In genomic region chr11:102393238-102393634, GRCm38 (mm10) we compare ENCODE assay signal across 8 mouse cellular contexts. TPM values are rescaled to one million over a fixed set of nuclear protein-coding genes. Genes with fewer than 3 reads are reported as not detected.
DNase-seq lines count a peak whose midpoint lies in the region; ATAC-seq and TF ChIP-seq lines count a peak whose summit lies in the region.

Gene Rundc3a (plus strand): TSS chr11:102393403.

- peak within 1 kb of the TSS; percentile 54 for H3K4me3 ChIP-seq in erythroblast, embryonic 14.5 days (replicated peaks)
- H3K4me3 ChIP-seq in heart, embryonic 12.5 days: peak within 1 kb of the TSS; percentile 41
- peak within 1 kb of the TSS; percentile 47 for H3K4me3 ChIP-seq in kidney, embryonic 15.5 days (replicated peaks)
- H3K4me3 ChIP-seq in limb, embryonic 15.5 days: peak within 1 kb of the TSS; percentile 42
- H3K4me3 ChIP-seq in midbrain, postnatal 0 days (ENCODE audit: low read depth, low read length): peak within 1 kb of the TSS; percentile 84

- peak within 1 kb of the TSS; percentile 89 for H3K4me2 ChIP-seq in heart, embryonic 12.5 days
- peak within 1 kb of the TSS; percentile 95 for H3K4me2 ChIP-seq in kidney, embryonic 15.5 days
- H3K4me2 ChIP-seq in limb, embryonic 15.5 days: peak within 1 kb of the TSS; percentile 94
- peak within 1 kb of the TSS; percentile 96 for H3K4me2 ChIP-seq in midbrain, postnatal 0 days (ENCODE audit: low read depth, low read length, poor library complexity, severe bottlenecking)

- H3K4me1 ChIP-seq in erythroblast, embryonic 14.5 days (ENCODE audit: control insufficient read depth): peaks cover 44% of the 10 kb centered on the region
- peaks cover 24% of the 10 kb centered on the region for H3K4me1 ChIP-seq in heart, embryonic 12.5 days (replicated peaks)
- peaks cover 25% of the 10 kb centered on the region for H3K4me1 ChIP-seq in kidney, embryonic 15.5 days
- H3K4me1 ChIP-seq in limb, embryonic 15.5 days: peaks cover 21% of the 10 kb centered on the region
- H3K4me1 ChIP-seq in midbrain, postnatal 0 days (ENCODE audit: insufficient read depth, low read length): peaks cover 23% of the 10 kb centered on the region

- no peak for TF ChIP-seq CTCF in midbrain, postnatal 0 days (IDR thresholded peaks at IDR 0.05)

- DNase-seq in embryo, embryonic 9.5 days (ENCODE audit: extremely low spot score): peak; percentile 96
- peak; percentile 96 for DNase-seq in midbrain, postnatal 0 days (ENCODE audit: low spot score)
- peak; percentile 75 to 91 for DNase-seq in spleen, postnatal 4 days (ENCODE audit: low spot score in 2 of 2)

- H3K27ac ChIP-seq in heart, embryonic 12.5 days (ENCODE audit: poor library complexity, severe bottlenecking): no peak within 1 kb of the TSS
- H3K27ac ChIP-seq in kidney, embryonic 15.5 days: peak within 1 kb of the TSS; percentile 27; the same call in 1 of the 2 replicates
- H3K27ac ChIP-seq in limb, embryonic 15.5 days: no peak within 1 kb of the TSS
- peak within 1 kb of the TSS; percentile 98 for H3K27ac ChIP-seq in midbrain, postnatal 0 days (ENCODE audit: low read depth, low read length)

- WGBS in heart, embryonic 12.5 days: under 1% methylated on average over 32 of the region's 34 CpGs
- under 1% methylated on average over 34 of the region's 34 CpGs for WGBS in kidney, embryonic 15.5 days
- WGBS in limb, embryonic 15.5 days: 1% methylated on average over 33 of the region's 34 CpGs
- WGBS in midbrain, postnatal 0 days: 4% methylated on average over 30 of the region's 34 CpGs

- no peaks in the 10 kb centered on the region for H3K36me3 ChIP-seq in erythroblast, embryonic 14.5 days (ENCODE audit: control insufficient read depth)
- no peaks in the 10 kb centered on the region for H3K36me3 ChIP-seq in heart, embryonic 12.5 days
- H3K36me3 ChIP-seq in kidney, embryonic 15.5 days: no peaks in the 10 kb centered on the region
- no peaks in the 10 kb centered on the region for H3K36me3 ChIP-seq in limb, embryonic 15.5 days
- peaks cover under 1% of the 10 kb centered on the region; the same call in 1 of the 2 replicates for H3K36me3 ChIP-seq in midbrain, postnatal 0 days (ENCODE audit: insufficient read depth, low read length)

- H3K9me3 ChIP-seq in erythroblast, embryonic 14.5 days (ENCODE audit: control insufficient read depth, low read length): no peaks in the 10 kb centered on the region; the same call in 1 of the 2 replicates
- no peaks in the 10 kb centered on the region for H3K9me3 ChIP-seq in heart, embryonic 12.5 days (replicated peaks)
- no peaks in the 10 kb centered on the region for H3K9me3 ChIP-seq in kidney, embryonic 15.5 days (replicated peaks)
- H3K9me3 ChIP-seq in limb, embryonic 15.5 days: no peaks in the 10 kb centered on the region
- no peaks in the 10 kb centered on the region for H3K9me3 ChIP-seq in midbrain, postnatal 0 days (ENCODE audit: low read length)

- ATAC-seq in erythroblast, adult 5-6 weeks (replicated peaks; ENCODE audit: low FRiP score, poor library complexity, severe bottlenecking): no peak
- peak; percentile 81 for ATAC-seq in heart, embryonic 12.5 days (ENCODE audit: insufficient number of reproducible peaks, low FRiP score)
- ATAC-seq in kidney, embryonic 15.5 days (replicated peaks; ENCODE audit: low FRiP score): peak; percentile 83
- ATAC-seq in limb, embryonic 15.5 days (ENCODE audit: insufficient number of reproducible peaks, low FRiP score, low TSS enrichment, low read depth): peak; percentile 52
- ATAC-seq in midbrain, postnatal 0 days (ENCODE audit: low FRiP score): peak; percentile 91

- H3K27me3 ChIP-seq in erythroblast, embryonic 14.5 days (ENCODE audit: control insufficient read depth): peaks cover 94% of the 10 kb centered on the region
- H3K27me3 ChIP-seq in heart, embryonic 12.5 days (replicated peaks): peaks cover 39% of the 10 kb centered on the region
- H3K27me3 ChIP-seq in kidney, embryonic 15.5 days: peaks cover 50% of the 10 kb centered on the region
- H3K27me3 ChIP-seq in limb, embryonic 15.5 days: peaks cover 39% of the 10 kb centered on the region
- H3K27me3 ChIP-seq in midbrain, postnatal 0 days (ENCODE audit: insufficient read depth, low read length): no peaks in the 10 kb centered on the region

- H3K9ac ChIP-seq in heart, embryonic 12.5 days: peak within 1 kb of the TSS; percentile 49; the same call in 1 of the 2 replicates
- H3K9ac ChIP-seq in kidney, embryonic 15.5 days: peak within 1 kb of the TSS; percentile 36; the same call in 1 of the 2 replicates
- H3K9ac ChIP-seq in limb, embryonic 15.5 days: no peak within 1 kb of the TSS
- peak within 1 kb of the TSS; percentile 95 for H3K9ac ChIP-seq in midbrain, postnatal 0 days (replicated peaks; ENCODE audit: low read length, poor library complexity, severe bottlenecking)

RNA-seq across cellular contexts. Expression of gene Rundc3a, which starts in this region (rescaled TPM):
- 1.8 and 2.1 TPM in 2 replicates for polyA plus RNA-seq in erythroblast, embryonic 14.5 days (2012)
- 3.1 TPM in 1 of 2 replicates, not detected in the other for total RNA-seq in erythroblast, adult 5-6 weeks (2015; ENCODE audit: low replicate concordance)
- 2.7 and 7.5 TPM in 2 replicates for total RNA-seq in erythroblast, adult 5-6 weeks (2017; ENCODE audit: low replicate concordance)
- 1.7 and 1.8 TPM in 2 replicates for polyA plus RNA-seq in heart, embryonic 12.5 days (2016; fragmentation: Nextera tagmentation; extraction: Ambion mirVana)
- 2.5 and 4.9 TPM in 2 replicates for polyA plus RNA-seq in kidney, embryonic 15.5 days (2015; fragmentation: Nextera tagmentation; extraction: Ambion mirVana)
- 1.2 and 1.6 TPM in 2 replicates for polyA plus RNA-seq in limb, embryonic 15.5 days (2015; fragmentation: Nextera tagmentation; extraction: Ambion mirVana)
- 379 and 397 TPM in 2 replicates for total RNA-seq in midbrain, postnatal 0 days (2014; rRNA removed)
- 127 and 133 TPM in 2 replicates for polyA plus RNA-seq in midbrain, postnatal 0 days (2015; fragmentation: Nextera tagmentation; extraction: Ambion mirVana)

Comparison
In these comparisons a context has a peak if more than half of its experiments do, and no peak if none do; other contexts are left out.
1. RNA of gene Rundc3a (total RNA-seq): 379 to 397 TPM in midbrain, postnatal 0 days; 2.7 to 7.5 TPM in erythroblast, adult 5-6 weeks; every median in the first group is over 10 times any median in the second.
2. RNA of gene Rundc3a (polyA plus RNA-seq): 127 to 133 TPM in midbrain, postnatal 0 days; 2.5 to 4.9 TPM in kidney, embryonic 15.5 days, 1.8 to 2.1 TPM in erythroblast, embryonic 14.5 days, 1.7 to 1.8 TPM in heart, embryonic 12.5 days and 1.2 to 1.6 TPM in limb, embryonic 15.5 days; every median in the first group is over 10 times any median in the second.
3. H3K27ac ChIP-seq: peak in kidney, embryonic 15.5 days (single experiment) and midbrain, postnatal 0 days (single experiment); none in heart, embryonic 12.5 days (single experiment) and limb, embryonic 15.5 days (single experiment).
4. Peak in every context shown above with its lines, with median percentiles within 50 percentile points of each other: H3K4me3 ChIP-seq, DNase-seq and H3K4me2 ChIP-seq.